Mouse (Mus musculus) layer of hippocampus, adult 9-10 months (tissue): ENCODE measurements at regions not wholly inside any gene's neighbourhood (a gene's known extent, or its start where the extent isn't known, plus 50 kb on each side); places are given as distances from the start of the nearest gene placed in this dataset.
A peak's percentile ranks its signal among the peaks of the same experiment; 100 is the strongest.

ENCODE experiments used
- DNase-seq: peaks from one replicate; pipeline ENCODE4 v3.0.0; 2022; ENCODE audit warnings: low spot score

- no peak for DNase-seq
These were observed 970.3 kb downstream of the Cdh11 start for GRCm38 (mm10) chr8:101815121-101815520.

GRCm38 (mm10) chr8:101803561-101803960 is 981.9 kb downstream of the Cdh11 start:
- no peak for DNase-seq

GRCm38 (mm10) chr8:101802119-101802518 is 983.3 kb downstream of the Cdh11 start:
- no peak for DNase-seq

- peak; percentile 31 for DNase-seq
These were observed 994.7 kb downstream of the Cdh11 start for GRCm38 (mm10) chr8:101790785-101791184.

GRCm38 (mm10) chr8:101786876-101787275 is 998.6 kb downstream of the Cdh11 start:
- no peak for DNase-seq

- DNase-seq = no peak
These were observed 1002.9 kb downstream of the Cdh11 start for GRCm38 (mm10) chr8:101782556-101782955.

- DNase-seq = no peak
These were observed 1003.5 kb downstream of the Cdh11 start for GRCm38 (mm10) chr8:101781942-101782341.

GRCm38 (mm10) chr8:101779966-101780365 is 1005.5 kb downstream of the Cdh11 start:
- no peak for DNase-seq

- no peak for DNase-seq
These were observed 1017.9 kb downstream of the Cdh11 start for GRCm38 (mm10) chr8:101767588-101767987.
